Mouse (Mus musculus) stomach, postnatal 0 days (tissue): Measurements from ENCODE around the gene Psd. TPM values are rescaled to one million over a fixed set of nuclear protein-coding genes. Genes with fewer than 3 reads are reported as not detected.
A peak's percentile ranks its signal among the peaks of the same experiment; 100 is the strongest.

Experiments used
- ATAC-seq: fragments of 200-750 bp; cut with Nextera tagmentation; 2 replicates; pipeline ENCODE4 v1.8.0; 2017; ENCODE audit not compliant: low FRiP score, low TSS enrichment
- DNase-seq: peaks from one replicate; pipeline ENCODE4 v3.0.0-alpha.2; 2016; ENCODE audit warnings: low spot score
- H3K27ac ChIP-seq: fragments of 300-500 bp; sonication (generic); replicated peaks from 2 replicates; pipeline ENCODE4 v1.5.1; 2014; ENCODE audit warnings: mild to moderate bottlenecking, control low read depth
- H3K27me3 ChIP-seq: fragments of 300-500 bp; sonication (generic); 2 replicates; pipeline ENCODE4 v1.6.1; 2014; ENCODE audit warnings: low read length; ENCODE audit not compliant: control insufficient read depth, insufficient read depth
- H3K36me3 ChIP-seq: fragments of 300-500 bp; sonication (generic); 2 replicates; pipeline ENCODE4 v1.6.1; 2014; ENCODE audit warnings: low read length, mixed read lengths; ENCODE audit not compliant: control insufficient read depth, insufficient read depth
- H3K4me1 ChIP-seq: fragments of 300-500 bp; sonication (generic); replicated peaks from 2 replicates; pipeline ENCODE4 v1.6.1; 2014; ENCODE audit warnings: antibody characterized with exemption; ENCODE audit not compliant: control insufficient read depth, insufficient read depth
- H3K4me2 ChIP-seq: fragments of 300-500 bp; sonication (generic); replicated peaks from 2 replicates; pipeline ENCODE4 v1.6.1; 2014; ENCODE audit warnings: low read depth, mild to moderate bottlenecking, control low read depth, moderate library complexity
- H3K4me3 ChIP-seq: fragments of 300-500 bp; sonication (generic); 2 replicates; pipeline ENCODE4 v1.5.1; 2014; ENCODE audit warnings: low read depth, low read length, control low read depth
- H3K9ac ChIP-seq: fragments of 300-500 bp; sonication (generic); 2 replicates; pipeline ENCODE4 v1.6.1; 2014; ENCODE audit warnings: mild to moderate bottlenecking, low read length, control low read depth, mixed read lengths
- H3K9me3 ChIP-seq: fragments of 300-500 bp; sonication (generic); 2 replicates; pipeline ENCODE4 v1.6.1; 2016; ENCODE audit warnings: low read length; ENCODE audit not compliant: control insufficient read depth
- CTCF ChIP-seq: IDR thresholded peaks from 2 replicates; pipeline ENCODE4 v1.5.1; 2016; ENCODE audit warnings: antibody characterized with exemption, low read depth, mild to moderate bottlenecking, moderate library complexity
- EP300 ChIP-seq: optimal IDR thresholded peaks from 2 replicates; pipeline ENCODE3; 2016; ENCODE audit warnings: antibody characterized with exemption
- WGBS: fragments of 180-500 bp; shearing (Covaris S2); extraction: QIAGEN DNeasy Blood & Tissue Kit; methylation state at CpG from one replicate; pipeline ENCODE4 v1.1.7; 2014; 5-methylcytosine and 5-hydroxymethylcytosine counted together
- polyA plus RNA-seq: library from polyadenylated mRNA; unstranded; fragments of >200 nt; fragmentation: Nextera tagmentation; extraction: Ambion mirVana; gene quantifications from 2 replicates; pipeline ENCODE4 v1.2.1, GENCODE M21; 2015

Gene Psd
- polyA plus RNA-seq: 44.9 and 59.2 TPM in 2 replicates

- Histone ChIP-seq H3K4me2 (peak within 1 kb of the TSS; percentile 99), H3K36me3 (peaks cover 9% of the 10 kb centered on the region), H3K9me3 (no peaks in the 10 kb centered on the region), H3K27me3 (no peaks in the 10 kb centered on the region; the same call in 1 of the 2 replicates), H3K27ac (peak within 1 kb of the TSS; percentile 81), H3K4me1 (peaks cover 7% of the 10 kb centered on the region), H3K4me3 (peak within 1 kb of the TSS; percentile 65), H3K9ac (peak within 1 kb of the TSS; percentile 65)
- ATAC-seq (no peak), DNase-seq (peak; percentile 59)
- WGBS: under 1% methylated on average over 35 of the region's 35 CpGs
- no peak for TF ChIP-seq CTCF
- TF ChIP-seq EP300: no peak
Observed at GRCm38 (mm10) chr19:46326756-46327305, at the start of gene Psd. Psd (minus strand) TSS chr19:46327156.

- WGBS: 27% methylated on average over 4 of the region's 4 CpGs
- no peak for DNase-seq
- Histone ChIP-seq H3K36me3 (peaks cover 27% of the 10 kb centered on the region), H3K4me3 (no peak overlapping the region), H3K4me2 (no peak overlapping the region), H3K9ac (no peak overlapping the region), H3K27me3 (no peaks in the 10 kb centered on the region), H3K4me1 (no peaks in the 10 kb centered on the region), H3K27ac (no peak overlapping the region), H3K9me3 (no peaks in the 10 kb centered on the region)
- TF ChIP-seq CTCF: no peak
- no peak for TF ChIP-seq EP300
- no peak for ATAC-seq
Observed at GRCm38 (mm10) chr19:46375891-46376290, 48.9 kb upstream of the Psd start.

DNA sequence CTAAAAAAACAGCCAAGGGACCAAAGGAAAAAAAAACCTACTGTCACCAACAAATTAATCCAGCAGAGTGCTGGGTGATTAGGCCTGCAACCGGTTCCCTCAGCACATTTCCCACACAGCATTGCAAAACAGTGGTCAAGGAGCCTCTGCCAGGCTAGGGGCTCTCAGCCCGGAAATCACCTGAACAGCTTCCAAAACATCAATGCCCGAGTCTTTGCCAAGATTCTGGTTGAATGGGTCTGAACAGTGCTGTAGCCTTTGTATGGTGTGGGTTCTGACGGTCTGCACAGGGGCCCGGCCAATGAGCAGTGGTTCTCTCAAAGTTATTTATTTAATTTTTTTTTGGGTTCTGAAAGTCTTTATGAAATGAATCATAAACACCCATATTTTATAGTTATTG, 48.5 kb upstream of the Psd start:
- H3K27ac ChIP-seq: no peak overlapping the region
- no peaks in the 10 kb centered on the region for H3K9me3 ChIP-seq
- DNase-seq: no peak
- no peak overlapping the region for H3K4me3 ChIP-seq
- H3K27me3 ChIP-seq: no peaks in the 10 kb centered on the region
- 46% methylated on average over 5 of the region's 5 CpGs for WGBS
- peaks cover 26% of the 10 kb centered on the region for H3K36me3 ChIP-seq
- ATAC-seq: no peak
- TF ChIP-seq CTCF (no peak), EP300 (no peak)
- no peak overlapping the region for H3K9ac ChIP-seq
- H3K4me1 ChIP-seq: no peaks in the 10 kb centered on the region
- no peak overlapping the region for H3K4me2 ChIP-seq

DNA sequence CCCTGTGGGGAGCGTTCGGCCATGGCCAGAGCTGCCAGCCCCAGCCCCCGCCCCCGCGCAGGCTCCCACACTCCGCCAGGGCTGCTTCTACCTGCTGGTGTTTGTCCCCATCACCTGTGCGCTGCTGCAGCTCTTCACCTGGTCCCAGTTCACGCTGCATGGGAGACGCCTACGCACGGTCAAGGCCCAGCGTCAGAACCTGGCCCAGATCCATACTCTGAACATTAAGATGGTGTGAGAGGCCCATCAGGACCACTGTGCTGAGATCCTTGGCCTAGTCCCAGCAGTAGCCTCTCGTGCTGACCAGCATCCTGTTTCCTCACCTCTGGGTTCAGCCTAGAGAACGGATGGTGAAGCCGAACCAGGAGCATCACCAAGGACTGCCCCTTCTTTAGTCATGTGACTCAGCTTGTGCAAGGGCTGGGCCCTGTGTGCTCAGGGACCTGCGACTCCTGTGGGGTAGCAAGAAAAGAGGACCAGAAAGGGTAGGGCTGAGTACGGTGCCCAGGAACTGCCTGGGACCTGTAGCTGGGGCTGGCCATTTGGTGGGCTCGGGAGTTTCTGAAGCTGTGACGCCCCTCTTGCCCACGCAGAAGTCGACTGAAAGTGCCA, 47.6 kb upstream of the Psd start:
- WGBS: 50% methylated on average over 21 of the region's 21 CpGs
- no peaks in the 10 kb centered on the region for H3K4me1 ChIP-seq
- H3K36me3 ChIP-seq: peaks cover 19% of the 10 kb centered on the region
- H3K4me3 ChIP-seq: no peak overlapping the region
- no peak overlapping the region for H3K27ac ChIP-seq
- H3K9ac ChIP-seq: no peak overlapping the region
- no peaks in the 10 kb centered on the region for H3K27me3 ChIP-seq
- H3K9me3 ChIP-seq: no peaks in the 10 kb centered on the region
- no peak for DNase-seq
- no peak overlapping the region for H3K4me2 ChIP-seq
- TF ChIP-seq CTCF: no peak
- no peak for TF ChIP-seq EP300
- peak; percentile 45; the same call in 1 of the 2 replicates for ATAC-seq

DNA sequence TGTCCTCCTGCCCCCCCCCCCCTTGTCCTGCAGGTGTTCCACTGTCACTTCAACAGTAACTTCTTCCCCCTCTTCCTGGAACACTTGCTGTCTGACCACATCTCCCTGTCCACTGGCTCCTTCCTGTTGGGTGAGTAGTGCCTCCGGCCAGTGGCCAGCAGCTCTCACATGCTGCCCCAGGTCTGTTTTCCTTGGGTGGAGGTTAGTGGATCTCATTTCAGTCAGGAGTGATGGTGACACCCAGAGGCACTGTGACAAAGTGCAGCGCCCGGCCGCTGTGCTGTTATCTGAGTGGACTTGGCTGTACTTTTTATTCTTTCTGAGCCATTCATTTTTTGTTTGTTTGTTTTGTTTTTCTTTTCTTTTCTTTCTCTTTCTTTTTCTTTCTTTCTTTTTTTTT, 42.2 kb upstream of the Psd start:
- Histone ChIP-seq H3K36me3 (no peaks in the 10 kb centered on the region), H3K27me3 (no peaks in the 10 kb centered on the region), H3K4me1 (no peaks in the 10 kb centered on the region), H3K27ac (no peak overlapping the region), H3K4me3 (no peak overlapping the region), H3K9me3 (no peaks in the 10 kb centered on the region), H3K9ac (no peak overlapping the region), H3K4me2 (no peak overlapping the region)
- ATAC-seq: peak; percentile 84
- TF ChIP-seq CTCF: peak; percentile 78
- no peak for TF ChIP-seq EP300
- peak; percentile 79 for DNase-seq
- 19% methylated on average over 4 of the region's 4 CpGs for WGBS

DNA sequence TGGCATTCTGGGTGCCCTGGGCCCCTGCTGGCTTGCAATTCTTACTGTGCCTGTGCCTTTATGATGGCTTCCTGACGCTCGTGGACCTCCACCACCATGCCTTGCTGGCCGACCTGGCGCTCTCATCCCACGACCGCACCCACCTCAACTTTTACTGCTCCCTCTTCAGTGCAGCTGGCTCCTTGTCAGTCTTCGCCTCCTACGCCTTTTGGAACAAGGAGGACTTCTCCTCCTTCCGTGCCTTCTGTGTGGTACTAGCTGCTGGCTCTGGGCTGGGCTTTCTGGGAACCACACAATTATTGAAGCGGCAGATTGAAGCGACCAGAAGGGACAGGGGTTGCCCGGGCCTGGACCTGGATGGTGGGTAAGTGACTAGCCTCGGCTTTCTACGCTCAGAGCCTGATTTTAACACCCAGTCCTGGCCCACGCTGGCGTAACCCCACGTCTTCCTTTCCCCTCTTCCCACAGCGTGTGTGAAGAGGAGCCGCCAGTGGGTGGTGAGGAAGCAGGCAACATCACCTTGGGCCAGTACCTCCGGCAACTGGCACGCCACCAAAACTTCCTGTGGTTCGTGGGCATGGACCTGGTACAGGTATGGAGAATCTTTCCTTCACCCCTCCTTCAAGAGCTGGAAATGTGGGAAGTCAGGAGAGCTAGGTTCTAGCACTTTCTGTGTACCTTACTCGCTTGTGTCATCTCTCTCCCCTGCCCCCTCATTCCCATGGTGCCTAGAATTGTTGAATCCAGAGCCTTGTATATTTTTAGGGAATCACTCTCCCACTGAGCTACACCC, 41.0 kb upstream of the Psd start:
- no peaks in the 10 kb centered on the region for H3K27me3 ChIP-seq
- 85% methylated on average over 23 of the region's 23 CpGs for WGBS

More for the DNA sequence above, 41.0 kb upstream of the Psd start:
- H3K4me2 ChIP-seq: no peak overlapping the region
- DNase-seq: no peak
- no peak overlapping the region for H3K9ac ChIP-seq
- H3K9me3 ChIP-seq: no peaks in the 10 kb centered on the region
- H3K4me1 ChIP-seq: no peaks in the 10 kb centered on the region
- no peak overlapping the region for H3K27ac ChIP-seq
- no peak overlapping the region for H3K4me3 ChIP-seq
- no peaks in the 10 kb centered on the region for H3K36me3 ChIP-seq
- no peak for TF ChIP-seq EP300
- TF ChIP-seq CTCF: no peak
- no peak for ATAC-seq
